Comparison of ENCODE assay signal across 8 mouse cellular contexts in genomic region chr1:62591296-62592031, GRCm38 (mm10).
DNase-seq lines count a peak whose midpoint lies in the region; ATAC-seq and TF ChIP-seq lines count a peak whose summit lies in the region.

No protein-coding gene starts in this region.

- intact Hi-C loops in gastrocnemius, adult 2 months (cut with DNase I): no loop called here

- H3K9ac ChIP-seq in embryonic facial prominence, embryonic 15.5 days: no peak overlapping the region

- no peaks in the 10 kb centered on the region for H3K36me3 ChIP-seq in embryonic facial prominence, embryonic 15.5 days
- H3K36me3 ChIP-seq in myocyte (ENCODE audit: control insufficient read depth, insufficient read depth): no peaks in the 10 kb centered on the region

- H3K27ac ChIP-seq in gastrocnemius, adult 2 months: no peak overlapping the region
- H3K27ac ChIP-seq in embryonic facial prominence, embryonic 15.5 days (replicated peaks): no peak overlapping the region

- H3ac ChIP-seq in myocyte (ENCODE audit: control insufficient read depth, insufficient read length): no peak overlapping the region

- 43% methylated on average over 6 of the region's 6 CpGs for WGBS in embryonic facial prominence, embryonic 15.5 days

- H3K79me2 ChIP-seq in myocyte (ENCODE audit: control insufficient read depth, insufficient read depth): no peaks in the 10 kb centered on the region

- peak; percentile 54 for ATAC-seq in embryonic facial prominence, embryonic 15.5 days (ENCODE audit: insufficient number of reproducible peaks, low FRiP score, low TSS enrichment, low read depth)
- no peak for ATAC-seq in granulocyte monocyte progenitor cell, adult 5-6 weeks (replicated peaks; ENCODE audit: poor library complexity, severe bottlenecking)

- no peaks in the 10 kb centered on the region for H3K27me3 ChIP-seq in embryonic facial prominence, embryonic 15.5 days
- no peaks in the 10 kb centered on the region for H3K27me3 ChIP-seq in myocyte (ENCODE audit: control insufficient read depth, insufficient read depth, insufficient read length)

- peaks cover 11% of the 10 kb centered on the region for H3K4me1 ChIP-seq in embryonic facial prominence, embryonic 15.5 days

- H3K9me3 ChIP-seq in embryonic facial prominence, embryonic 15.5 days (replicated peaks): no peaks in the 10 kb centered on the region

- H3K4me3 ChIP-seq in gastrocnemius, adult 2 months: no peak overlapping the region
- no peak overlapping the region for H3K4me3 ChIP-seq in embryonic facial prominence, embryonic 15.5 days (replicated peaks)
- no peak overlapping the region for H3K4me3 ChIP-seq in myocyte

- no peak overlapping the region for H3K4me2 ChIP-seq in embryonic facial prominence, embryonic 15.5 days (replicated peaks)
- H3K4me2 ChIP-seq in myocyte (ENCODE audit: low read depth): no peak overlapping the region

- no peak for TF ChIP-seq CTCF in gastrocnemius, adult 2 months (IDR thresholded peaks at IDR 0.05)

- no peak for TF ChIP-seq POLR2A in myocyte (IDR thresholded peaks at IDR 0.05; ENCODE audit: insufficient read length, low read depth)

- peak; percentile 9 for DNase-seq in gastrocnemius, postnatal 10 days
- DNase-seq in gastrocnemius, adult 2 months: no peak
- DNase-seq in kidney, adult 18-20 months: peak; percentile 11
- DNase-seq in thymus, postnatal 25 days: no peak
- no peak for DNase-seq in left cerebral cortex, adult 8-10 months (ENCODE audit: low spot score in 2 of 2)

TF ChIP-seq in myocyte, 11 proteins besides CTCF, POLR2A, EP300 and RAD21:
- TF ChIP-seq USF1 (IDR thresholded peaks at IDR 0.05; ENCODE audit: low read depth) (peak; percentile 65), MYOG (IDR thresholded peaks at IDR 0.05; ENCODE audit: control insufficient read depth in 1 of 3, insufficient read depth in 1 of 3, insufficient read length in 2 of 3, low read depth in 2 of 3) (no peak)

Comparison
In these comparisons a context has a peak if more than half of its experiments do, and no peak if none do; other contexts are left out.
1. DNase-seq: peak in gastrocnemius, postnatal 10 days (single experiment) and kidney, adult 18-20 months (single experiment); none in gastrocnemius, adult 2 months (single experiment), thymus, postnatal 25 days (single experiment) and left cerebral cortex, adult 8-10 months (0 of 2).